Mouse (Mus musculus) lung, postnatal 36 days (tissue): ENCODE measurements around the gene Cutc.

Source experiments
- DNase-seq: peaks from one replicate; pipeline ENCODE4 v3.0.0; 2022; ENCODE audit warnings: mixed read lengths

Gene Cutc

DNA sequence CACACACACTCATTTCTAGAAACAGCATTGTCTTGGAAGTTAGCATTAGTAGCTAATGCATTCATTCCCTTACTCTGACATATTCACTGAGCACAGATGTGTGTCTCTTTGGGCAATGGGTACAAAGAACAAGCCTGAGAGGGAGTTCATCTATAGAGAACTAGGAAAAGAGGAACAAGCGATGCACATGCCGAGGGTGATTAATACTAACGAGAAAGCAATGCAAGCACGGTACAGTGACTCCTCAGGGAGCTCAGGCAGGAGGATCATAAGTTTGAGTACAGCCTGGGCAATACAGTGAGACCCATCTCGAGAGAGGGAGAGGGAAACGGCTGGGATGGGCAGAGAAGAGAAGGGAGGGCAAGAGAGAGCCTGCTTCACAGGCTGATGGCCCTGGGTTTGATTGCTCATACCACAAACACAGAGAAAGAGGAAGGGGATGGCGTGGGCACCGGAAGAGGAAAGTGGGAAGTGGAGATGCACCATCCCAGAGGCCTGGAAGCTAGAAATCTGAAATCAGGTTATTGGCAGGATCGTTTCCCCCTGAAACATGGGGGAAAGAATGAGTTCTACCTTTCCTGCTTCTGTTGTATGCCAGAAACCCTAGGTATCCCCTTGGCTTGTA, 48.7 kb downstream of the Cutc start:
- DNase-seq = no peak

DNA sequence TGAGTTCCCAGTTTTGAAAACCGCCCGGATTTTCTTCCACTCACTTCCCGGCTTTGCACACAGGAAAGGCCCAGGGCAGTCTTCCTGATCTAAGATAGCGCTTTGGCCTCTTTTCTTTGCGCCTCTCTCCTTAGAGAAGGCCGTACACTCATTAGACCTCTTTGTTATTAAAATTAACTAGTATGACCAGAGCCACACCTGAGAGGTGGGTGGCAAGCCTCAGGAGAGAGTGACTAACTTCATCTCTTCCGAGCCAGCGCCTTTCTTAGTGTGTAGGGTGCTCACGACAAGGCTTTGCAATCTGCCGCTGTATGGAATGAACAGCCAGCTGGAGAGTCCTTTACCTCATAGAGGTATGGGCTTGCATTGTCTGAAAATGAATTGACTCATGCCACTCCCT, 51.1 kb downstream of the Cutc start:
- no peak for DNase-seq

DNA sequence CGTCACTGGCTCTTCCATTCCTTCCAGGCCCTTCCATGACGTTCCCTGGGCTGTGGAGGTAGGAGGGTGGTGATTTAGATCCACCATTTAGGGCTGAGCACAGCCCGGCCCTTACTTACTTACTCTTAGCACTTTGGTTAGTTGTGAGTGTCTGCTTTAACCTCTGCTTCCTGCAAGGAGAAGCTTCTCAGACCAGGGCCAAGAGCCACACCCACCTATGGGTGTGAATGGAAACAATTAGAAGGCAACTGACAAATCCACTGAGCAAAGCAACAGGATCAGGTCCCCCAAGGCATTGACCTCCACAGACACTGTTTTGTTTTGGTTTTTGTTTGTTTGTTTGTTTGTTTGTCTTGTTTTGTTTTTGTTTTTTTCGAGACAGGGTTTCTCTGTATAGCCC, 56.5 kb downstream of the Cutc start:
- DNase-seq = no peak

DNA sequence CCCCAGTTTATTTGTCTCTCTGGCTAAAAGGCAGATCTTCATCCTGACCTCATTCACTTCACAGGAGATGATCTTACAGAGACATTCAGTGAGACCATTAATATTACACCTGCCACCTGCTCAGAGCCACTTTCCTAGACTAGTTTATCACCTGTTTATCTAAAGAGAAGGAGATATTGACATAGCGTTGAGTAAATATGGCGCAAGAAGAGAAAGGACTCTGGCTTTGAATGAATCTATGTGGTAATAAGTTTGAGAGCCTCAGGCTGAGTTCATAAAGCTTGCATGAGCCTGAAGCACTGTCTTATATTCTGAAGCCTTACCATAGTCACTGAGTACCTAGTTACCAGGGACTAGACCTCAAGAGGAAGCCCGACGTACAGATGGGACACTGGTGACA, 58.6 kb downstream of the Cutc start:
- no peak for DNase-seq

DNA sequence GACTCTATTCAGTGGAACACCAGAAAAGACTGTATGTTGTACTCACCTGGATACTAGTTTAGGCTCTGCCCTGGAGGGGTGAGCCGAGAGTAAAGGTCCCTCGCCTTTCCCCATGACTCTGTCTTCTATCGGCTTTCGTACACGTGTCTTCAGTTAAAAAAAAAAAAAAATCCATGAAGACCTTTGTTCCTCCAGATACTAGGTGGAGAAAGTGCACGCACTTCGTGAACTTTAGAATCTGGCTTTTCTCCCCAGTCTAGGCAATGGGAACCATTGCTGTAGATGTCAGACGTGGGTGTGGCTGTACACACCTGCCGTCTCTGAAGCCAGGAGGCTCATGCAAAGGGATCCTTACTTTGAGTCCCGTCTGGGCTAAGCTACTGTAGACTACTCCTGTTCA, 60.5 kb downstream of the Cutc start:
- no peak for DNase-seq

DNA sequence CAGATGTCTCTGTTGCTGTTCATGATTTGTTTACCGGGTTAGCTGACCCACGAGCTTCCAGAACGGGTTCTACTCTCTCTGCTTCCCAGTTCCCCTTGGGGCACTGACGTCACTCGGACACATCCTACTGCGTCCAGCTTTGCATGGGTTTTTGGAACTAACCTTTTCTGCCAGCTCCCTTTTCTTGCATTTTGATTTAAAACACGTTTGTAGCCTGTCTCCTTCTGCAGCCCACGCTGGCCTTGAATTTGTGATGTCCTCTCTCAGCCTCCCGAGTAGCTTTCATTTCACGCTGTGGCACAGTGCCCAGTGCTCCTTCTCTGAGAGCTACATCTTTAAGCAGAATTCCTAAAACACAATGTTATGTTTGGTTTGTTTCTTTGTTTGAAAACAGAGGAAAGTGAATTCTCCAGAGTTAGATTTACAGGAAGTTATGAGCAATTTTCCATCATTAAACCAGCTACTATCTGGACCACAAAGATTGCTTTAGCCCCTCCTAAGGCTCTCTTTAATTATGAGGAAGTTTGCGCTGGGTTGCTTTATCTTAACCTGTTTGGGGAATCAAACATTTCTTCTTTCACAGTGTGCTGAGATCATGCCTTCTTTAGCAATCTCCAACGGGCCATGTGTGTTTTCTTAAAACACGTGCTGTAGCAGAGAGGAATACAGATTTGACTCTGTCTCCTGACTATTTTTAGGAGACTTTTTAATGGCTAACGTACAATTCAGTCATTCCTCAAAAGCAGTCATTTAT, 63.0 kb downstream of the Cutc start:
- DNase-seq = no peak
